Mouse (Mus musculus): ENCODE measurements around the gene 9130409I23Rik. TPM values are rescaled to one million over a fixed set of nuclear protein-coding genes. Genes with fewer than 3 reads are reported as not detected.
A peak's percentile ranks its signal among the peaks of the same experiment; 100 is the strongest.
"Not testable (repeated sequence)": the region's sequence is repeated elsewhere in the genome, so short reads cannot be mapped to it uniquely, and the experiment has no call there.

Gene 9130409I23Rik
- polyA plus RNA-seq, 1 experiment from 2014 or later, result not detected

GRCm38 (mm10) chr1:181014731-181015500 is 36.1 kb upstream of the 9130409I23Rik start:
- Histone ChIP-seq H3K27ac (no peak overlapping the region), H3K36me3 (replicated peaks) (no peaks in the 10 kb centered on the region), H3K27me3 (peaks cover 29% of the 10 kb centered on the region), H3K9me3 (no peaks in the 10 kb centered on the region), H3K4me1 (peaks cover 9% of the 10 kb centered on the region; the same call in 1 of the 2 replicates), H3K4me2 (no peak overlapping the region), H3K9ac (no peak overlapping the region), H3K4me3 (replicated peaks) (no peak overlapping the region)
- WGBS, result 81% methylated on average over 6 of the region's 6 CpGs
- no peak for ATAC-seq (ENCODE audit: low FRiP score)

- Histone ChIP-seq H3K4me2 (no peak overlapping the region), H3K27ac (no peak overlapping the region), H3K27me3 (peaks cover 29% of the 10 kb centered on the region), H3K36me3 (replicated peaks) (no peaks in the 10 kb centered on the region), H3K4me1 (peaks cover 9% of the 10 kb centered on the region; the same call in 1 of the 2 replicates), H3K9ac (no peak overlapping the region), H3K9me3 (no peaks in the 10 kb centered on the region), H3K4me3 (replicated peaks) (no peak overlapping the region)
- ATAC-seq (ENCODE audit: low FRiP score), result no peak
Measured at GRCm38 (mm10) chr1:181015558-181015957, 35.5 kb upstream of the 9130409I23Rik start.

- no peak overlapping the region; the same call in 1 of the 2 replicates for H3K4me3 ChIP-seq (replicated peaks)
- WGBS, result 79% methylated on average over 4 of the region's 4 CpGs
Measured at GRCm38 (mm10) chr1:181016045-181016444, 35.0 kb upstream of the 9130409I23Rik start.

GRCm38 (mm10) chr1:181016532-181017131 is 34.4 kb upstream of the 9130409I23Rik start:
- no peaks in the 10 kb centered on the region for H3K36me3 ChIP-seq (replicated peaks)
- H3K4me3 ChIP-seq (replicated peaks), result peak overlapping the region; percentile 50
- no peaks in the 10 kb centered on the region for H3K9me3 ChIP-seq
- peaks cover 9% of the 10 kb centered on the region; the same call in 1 of the 2 replicates for H3K4me1 ChIP-seq
- peak overlapping the region; percentile 99 for H3K4me2 ChIP-seq
- peak; percentile 78 for ATAC-seq (ENCODE audit: low FRiP score)
- no peak overlapping the region for H3K27ac ChIP-seq
- 4% methylated on average over 21 of the region's 21 CpGs for WGBS
- H3K9ac ChIP-seq, result peak overlapping the region; percentile 60
- H3K27me3 ChIP-seq, result peaks cover 29% of the 10 kb centered on the region

More at GRCm38 (mm10) chr1:181016045-181016444, 35.0 kb upstream of the 9130409I23Rik start:
- Histone ChIP-seq H3K9me3 (no peaks in the 10 kb centered on the region), H3K36me3 (replicated peaks) (no peaks in the 10 kb centered on the region), H3K4me2 (peak overlapping the region; percentile 99; the same call in 1 of the 2 replicates), H3K27me3 (peaks cover 29% of the 10 kb centered on the region), H3K4me1 (peaks cover 9% of the 10 kb centered on the region; the same call in 1 of the 2 replicates), H3K9ac (no peak overlapping the region), H3K27ac (no peak overlapping the region)
- ATAC-seq (ENCODE audit: low FRiP score), result no peak

- ATAC-seq (ENCODE audit: low FRiP score), result peak; percentile 86
- Histone ChIP-seq H3K9ac (peak overlapping the region; percentile 60), H3K4me1 (peaks cover 9% of the 10 kb centered on the region; the same call in 1 of the 2 replicates), H3K27ac (no peak overlapping the region), H3K9me3 (no peaks in the 10 kb centered on the region), H3K4me2 (peak overlapping the region; percentile 99), H3K4me3 (replicated peaks) (peak overlapping the region; percentile 50), H3K36me3 (replicated peaks) (no peaks in the 10 kb centered on the region), H3K27me3 (peaks cover 29% of the 10 kb centered on the region)
- WGBS, result 0% methylated on average over 22 of the region's 22 CpGs
Measured at GRCm38 (mm10) chr1:181017212-181017711, 33.8 kb upstream of the 9130409I23Rik start.

- Histone ChIP-seq H3K9ac (no peak overlapping the region), H3K27me3 (peaks cover 29% of the 10 kb centered on the region), H3K4me3 (replicated peaks) (no peak overlapping the region), H3K9me3 (no peaks in the 10 kb centered on the region), H3K4me2 (0 out of 2 replicates have a peak overlapping the region, but pooled peaks have one; percentile 99), H3K4me1 (peaks cover 9% of the 10 kb centered on the region; the same call in 1 of the 2 replicates), H3K27ac (no peak overlapping the region), H3K36me3 (replicated peaks) (no peaks in the 10 kb centered on the region)
- WGBS, result 75% methylated on average over 13 of the region's 13 CpGs
- ATAC-seq (ENCODE audit: low FRiP score), result no peak
Measured at GRCm38 (mm10) chr1:181017890-181018420, 33.1 kb upstream of the 9130409I23Rik start.

- Histone ChIP-seq H3K9me3 (no peaks in the 10 kb centered on the region), H3K27ac (no peak within 1 kb of the TSS), H3K4me1 (peaks cover 9% of the 10 kb centered on the region; the same call in 1 of the 2 replicates), H3K4me2 (no peak within 1 kb of the TSS), H3K9ac (no peak within 1 kb of the TSS), H3K36me3 (replicated peaks) (no peaks in the 10 kb centered on the region), H3K27me3 (peaks cover 15% of the 10 kb centered on the region), H3K4me3 (replicated peaks) (no peak within 1 kb of the TSS)
- ATAC-seq (ENCODE audit: low FRiP score), result no peak
- WGBS, result 63% methylated on average over 5 of the region's 5 CpGs
Measured at GRCm38 (mm10) chr1:181020756-181021487, 30.1 kb upstream of the 9130409I23Rik start, which contains the start of gene Ephx1. TSS of gene Ephx1 (minus strand) at chr1:181020904.

GRCm38 (mm10) chr1:181021488-181021865 is 29.6 kb upstream of the 9130409I23Rik start:
- Histone ChIP-seq H3K27ac (no peak overlapping the region), H3K36me3 (replicated peaks) (no peaks in the 10 kb centered on the region), H3K4me2 (no peak overlapping the region), H3K9me3 (no peaks in the 10 kb centered on the region), H3K9ac (no peak overlapping the region), H3K27me3 (peaks cover 13% of the 10 kb centered on the region; the same call in 1 of the 2 replicates), H3K4me1 (peaks cover 7% of the 10 kb centered on the region; the same call in 1 of the 2 replicates), H3K4me3 (replicated peaks) (no peak overlapping the region)
- no peak for ATAC-seq (ENCODE audit: low FRiP score)
- WGBS, result 62% methylated on average over 7 of the region's 7 CpGs

GRCm38 (mm10) chr1:181022265-181022664 is 28.8 kb upstream of the 9130409I23Rik start:
- Histone ChIP-seq H3K4me1 (no peaks in the 10 kb centered on the region), H3K9me3 (no peaks in the 10 kb centered on the region), H3K36me3 (replicated peaks) (no peaks in the 10 kb centered on the region), H3K4me3 (replicated peaks) (no peak overlapping the region), H3K27me3 (peaks cover 9% of the 10 kb centered on the region; the same call in 1 of the 2 replicates), H3K9ac (no peak overlapping the region), H3K27ac (no peak overlapping the region), H3K4me2 (no peak overlapping the region)
- 12% methylated on average over 1 of the region's 1 CpGs for WGBS
- ATAC-seq (ENCODE audit: low FRiP score), result no peak

GRCm38 (mm10) chr1:181035015-181035778 is 15.8 kb upstream of the 9130409I23Rik start:
- not testable (repeated sequence) for ATAC-seq (ENCODE audit: low FRiP score); H3K36me3 ChIP-seq (replicated peaks); H3K4me2 ChIP-seq; H3K4me3 ChIP-seq (replicated peaks); H3K9me3 ChIP-seq; H3K27ac ChIP-seq; H3K4me1 ChIP-seq; H3K27me3 ChIP-seq; H3K9ac ChIP-seq
- WGBS, result 72% methylated on average over 5 of the region's 5 CpGs

- Histone ChIP-seq H3K36me3 (replicated peaks) (no peaks in the 10 kb centered on the region), H3K4me2 (no peak overlapping the region), H3K9ac (no peak overlapping the region), H3K4me1 (no peaks in the 10 kb centered on the region), H3K9me3 (no peaks in the 10 kb centered on the region), H3K27me3 (0 out of 2 replicates have a peak, but pooled peaks cover 9% of the 10 kb centered on the region), H3K4me3 (replicated peaks) (no peak overlapping the region), H3K27ac (no peak overlapping the region)
- 82% methylated on average over 4 of the region's 4 CpGs for WGBS
- ATAC-seq (ENCODE audit: low FRiP score), result no peak
Measured at GRCm38 (mm10) chr1:181037623-181038022, 13.4 kb upstream of the 9130409I23Rik start.
